Mouse (Mus musculus) cerebellum, adult 2 months (tissue): Measurements from ENCODE around the gene Foxp1.

Experiments used
- CTCF ChIP-seq: fragments of 200-500 bp; IDR thresholded peaks from 2 replicates; pipeline ENCODE4 v1.5.1; 2011; ENCODE audit warnings: low read depth, mild to moderate bottlenecking, control low read depth, low read length, moderate library complexity, borderline replicate concordance; ENCODE audit not compliant: insufficient read depth
- POLR2A ChIP-seq: fragments of 200-500 bp; IDR thresholded peaks from 2 replicates; pipeline ENCODE4 v1.6.1; 2011; ENCODE audit warnings: low read length, control low read depth, borderline replicate concordance; ENCODE audit not compliant: insufficient read depth

DNA sequence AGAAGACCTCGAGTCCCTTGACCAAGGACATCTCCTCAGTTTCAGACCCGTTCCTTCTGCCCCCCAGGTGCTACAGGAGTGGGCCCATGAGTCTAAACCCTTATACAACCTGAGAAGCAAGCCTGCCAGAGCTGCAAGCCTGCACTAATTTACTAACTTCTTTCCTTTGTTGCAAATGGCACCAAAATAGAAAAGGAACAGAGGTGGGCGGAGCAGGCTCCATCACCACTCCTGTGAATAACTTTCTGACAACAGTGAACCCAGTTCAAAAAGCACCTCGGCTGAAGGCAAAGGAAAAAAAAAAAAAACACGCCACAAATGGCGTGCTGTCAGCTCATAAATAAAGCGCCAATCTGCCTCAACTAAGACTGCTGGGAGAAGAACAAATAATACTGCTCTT, 81.4 kb downstream of the Foxp1 start:
- TF ChIP-seq CTCF (no peak), POLR2A (no peak)
